Mouse (Mus musculus) left cerebral cortex, postnatal 14 days (tissue): ENCODE results near the gene Cx3cr1. TPM values are rescaled to one million over a fixed set of nuclear protein-coding genes. Genes with fewer than 3 reads are reported as not detected.

Source experiments
- DNase-seq, 2 experiments: peaks; one replicate each; pipeline ENCODE4 v3.0.0; 2021 to 2022; ENCODE audit warnings: low spot score in 2 of 2, mixed read lengths in 1 of 2
- intact Hi-C: fragments of 180-260 bp; cut with DNase I; formaldehyde crosslinking; loops from one replicate; pipeline ENCODE4 v1.15.1; 2025
- total RNA-seq, 2 experiments: library from RNA; stranded (reverse); gene quantifications; 2 replicates each; pipeline ENCODE4 v1.2.3; 2021

Gene Cx3cr1
- total RNA-seq, 2 experiments from 2014 or later, result 34.9 to 36.7 TPM

DNA sequence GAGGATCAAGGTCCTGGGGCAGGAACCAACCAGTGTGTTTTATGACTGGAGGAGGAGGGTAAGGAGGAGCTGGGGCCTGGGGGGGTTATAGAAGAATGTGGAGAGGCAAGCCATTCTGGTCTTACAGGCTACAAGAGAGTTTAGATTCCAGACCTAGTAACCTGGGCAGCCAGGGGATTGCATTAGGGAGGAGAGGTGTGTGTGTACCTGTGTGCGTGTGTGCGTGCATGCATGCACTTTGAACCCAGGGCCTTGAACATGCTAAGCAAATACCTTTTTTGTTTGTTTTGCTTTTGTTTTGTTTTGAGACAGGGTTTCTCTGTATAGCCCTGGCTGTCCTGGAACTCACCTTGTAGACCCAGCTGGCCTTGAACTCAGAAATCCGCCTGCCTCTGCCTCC lies 59.8 kb downstream of the Cx3cr1 start:
- intact Hi-C loops, result loop anchor here (2.0 to 5.0 kb wide), 2 partner anchors 27 to 48 kb away; no protein-coding TSS in a partner anchor
- no peak for DNase-seq

DNA sequence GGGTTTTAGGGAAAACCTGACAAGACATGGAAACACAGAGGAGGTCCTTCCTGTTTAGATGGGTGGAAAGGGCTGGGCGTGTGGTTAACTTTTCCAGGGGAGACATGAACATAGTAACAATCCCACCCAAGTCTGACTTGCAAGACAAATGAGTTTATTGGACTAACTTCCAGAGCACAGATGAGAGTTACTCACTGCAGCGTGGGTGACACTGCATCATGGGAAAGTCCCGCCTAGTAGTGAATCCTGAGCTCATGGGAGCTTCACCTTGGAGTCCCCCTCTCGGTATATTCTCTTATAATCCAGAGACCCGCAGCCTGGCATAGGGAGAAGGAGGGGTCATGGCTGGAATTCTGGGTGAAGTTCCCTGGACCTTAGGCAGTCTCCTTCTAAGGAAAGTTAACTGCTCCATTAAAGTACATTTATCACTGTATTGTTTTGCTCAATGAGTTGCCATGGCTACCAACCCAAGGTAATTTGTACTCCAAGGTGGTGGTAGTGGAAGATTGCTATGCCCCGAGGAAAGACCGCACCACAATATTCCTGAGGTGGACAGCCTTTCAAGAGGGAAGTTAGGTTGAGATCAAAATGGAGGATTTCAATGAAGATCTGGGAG lies 60.3 kb downstream of the Cx3cr1 start:
- intact Hi-C loops, result no loop called here
- DNase-seq, result no peak

DNA sequence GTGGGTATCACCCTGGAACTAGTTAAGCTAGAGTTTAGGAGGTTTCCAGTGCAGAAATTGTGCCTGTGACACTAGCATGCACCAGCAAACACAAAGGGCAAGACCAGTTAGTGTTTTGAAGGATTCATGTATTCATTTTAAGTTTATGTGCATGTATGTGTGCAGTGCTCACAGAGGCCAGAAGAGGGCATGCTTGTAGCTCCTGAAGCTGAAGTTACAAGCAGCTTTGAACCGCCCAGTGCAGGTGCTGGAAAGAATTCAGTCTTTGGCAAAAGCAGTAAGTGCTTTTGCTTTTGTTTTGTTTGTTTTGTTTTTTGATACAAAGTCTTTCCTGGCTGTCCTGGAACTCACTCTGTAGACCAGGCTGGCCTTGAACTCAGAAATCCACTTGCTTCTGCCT lies 61.8 kb downstream of the Cx3cr1 start:
- DNase-seq, result no peak
- intact Hi-C loops, result no loop called here

GRCm38 (mm10) chr9:120005936-120006335 lies 63.7 kb downstream of the Cx3cr1 start:
- no peak for DNase-seq
- intact Hi-C loops, result no loop called here

DNA sequence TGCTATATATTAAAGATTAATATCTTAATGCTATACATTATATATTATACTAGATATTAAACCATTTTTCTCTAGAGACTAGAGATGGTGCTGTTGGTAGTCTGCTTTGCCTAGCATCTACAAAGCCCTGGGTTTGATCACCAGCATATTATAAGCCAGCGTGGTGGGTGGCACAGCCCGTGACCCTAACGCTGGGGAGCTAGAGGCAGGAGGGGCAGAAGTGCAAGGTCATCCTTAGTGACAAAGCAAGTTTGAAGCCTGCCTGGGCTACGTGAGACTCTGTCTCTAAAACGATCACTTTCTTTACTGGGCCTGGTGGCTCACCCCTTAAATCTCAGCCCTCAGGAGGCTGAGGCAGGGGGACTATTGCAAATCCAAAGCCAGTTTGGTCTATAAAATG lies 66.8 kb downstream of the Cx3cr1 start:
- intact Hi-C loops, result no loop called here
- no peak for DNase-seq

GRCm38 (mm10) chr9:120001945-120002725 lies 67.5 kb downstream of the Cx3cr1 start:
- intact Hi-C loops, result no loop called here
- DNase-seq, result peak; percentile 62 to 67

DNA sequence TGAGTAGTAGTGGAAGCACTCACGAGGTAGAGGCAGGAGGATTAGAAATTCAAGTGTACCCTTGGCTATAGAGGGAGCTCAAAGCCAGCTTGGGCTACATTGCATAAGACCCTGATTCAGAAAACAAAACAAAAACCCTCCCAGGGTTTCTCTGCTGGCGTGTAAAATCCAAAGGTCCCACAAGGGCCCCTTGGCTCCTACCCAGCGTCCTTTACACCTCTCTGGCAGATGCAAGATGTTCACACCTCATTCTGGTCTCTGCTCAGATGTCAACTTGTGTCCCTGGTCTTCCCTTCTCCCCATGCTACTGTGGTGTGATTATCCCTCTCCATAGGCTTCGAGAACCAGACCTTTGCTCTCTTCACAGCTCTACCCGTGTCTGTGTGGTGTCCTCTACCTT lies 68.9 kb downstream of the Cx3cr1 start:
- DNase-seq, result no peak
- intact Hi-C loops, result no loop called here

GRCm38 (mm10) chr9:119999636-120000035 lies 70.0 kb downstream of the Cx3cr1 start:
- intact Hi-C loops, result no loop called here
- no peak for DNase-seq

- intact Hi-C loops, result no loop called here
- DNase-seq, result no peak
These were observed 70.9 kb downstream of the Cx3cr1 start for GRCm38 (mm10) chr9:119998776-119999175.

DNA sequence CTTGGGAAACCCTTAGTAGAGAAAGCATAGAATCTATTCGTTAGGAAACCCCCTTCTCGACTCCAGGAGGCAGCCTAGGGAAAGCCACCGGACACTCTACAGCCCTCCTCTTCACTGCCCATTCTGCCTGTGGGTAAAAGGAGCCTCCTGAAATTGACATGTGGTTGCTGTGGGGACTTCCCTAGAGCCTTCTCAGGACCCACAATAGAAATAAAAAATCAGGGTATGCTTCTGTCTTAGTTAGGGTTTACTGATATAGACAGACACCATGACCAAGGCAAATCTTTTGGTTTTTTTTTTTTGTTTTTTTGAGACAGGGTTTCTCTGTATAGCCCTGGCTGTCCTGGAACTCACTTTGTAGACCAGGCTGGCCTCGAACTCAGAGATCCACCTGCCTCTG lies 73.6 kb downstream of the Cx3cr1 start:
- intact Hi-C loops, result no loop called here
- no peak for DNase-seq

DNA sequence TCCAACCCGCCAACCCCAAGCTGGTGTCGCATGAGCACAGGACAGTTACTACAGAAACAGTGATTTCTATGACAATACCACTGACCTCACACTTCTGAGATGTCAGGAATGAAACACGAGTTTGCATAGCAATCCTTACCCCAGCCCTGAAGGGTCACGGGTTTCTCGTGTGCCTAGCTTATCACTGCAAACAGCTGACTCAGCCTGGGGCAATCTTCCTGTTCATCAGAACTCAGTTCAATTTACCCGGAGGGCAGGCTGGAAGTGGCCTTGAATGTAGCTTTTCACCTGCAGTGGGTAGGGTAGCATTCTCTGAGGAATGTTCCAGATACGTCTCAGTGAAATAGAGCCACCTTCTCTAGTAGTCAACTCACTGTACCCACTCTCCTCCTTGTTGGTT lies 75.5 kb downstream of the Cx3cr1 start:
- no peak for DNase-seq
- intact Hi-C loops, result no loop called here

DNA sequence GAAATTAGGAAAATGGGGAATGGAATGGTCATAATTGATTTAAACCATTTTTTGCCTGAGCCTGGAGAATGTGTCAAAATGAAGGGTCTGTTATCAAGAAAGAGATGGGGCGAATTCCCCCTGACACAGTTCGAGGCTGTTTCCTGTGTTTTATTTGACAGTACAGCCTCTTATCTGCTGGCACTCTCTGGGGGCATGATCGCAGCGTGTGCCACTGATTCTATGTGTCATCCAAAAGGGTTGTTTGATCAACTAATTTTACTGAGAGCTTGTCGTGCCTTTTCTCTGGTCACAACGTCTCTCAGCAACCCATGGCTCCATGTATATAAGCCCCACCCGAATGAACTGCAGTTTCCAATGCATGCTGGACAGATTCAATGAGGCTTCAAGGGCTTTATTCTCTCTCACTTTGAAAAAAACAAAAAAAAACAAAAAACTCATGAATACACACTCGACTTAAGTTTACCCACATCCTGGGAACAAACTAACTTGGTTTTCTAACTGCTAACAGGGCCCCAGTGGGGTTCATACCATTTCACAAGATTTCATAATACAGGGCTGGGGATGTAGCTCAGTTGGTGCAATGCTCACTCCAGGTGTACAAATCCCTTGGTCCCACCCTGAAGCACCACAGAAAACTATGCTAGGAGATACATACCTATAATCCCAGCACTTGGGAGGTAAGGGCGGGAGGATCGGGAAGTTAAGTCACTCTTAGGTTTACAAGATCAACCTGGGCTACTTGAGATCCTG lies 76.4 kb downstream of the Cx3cr1 start:
- DNase-seq, result no peak

DNA sequence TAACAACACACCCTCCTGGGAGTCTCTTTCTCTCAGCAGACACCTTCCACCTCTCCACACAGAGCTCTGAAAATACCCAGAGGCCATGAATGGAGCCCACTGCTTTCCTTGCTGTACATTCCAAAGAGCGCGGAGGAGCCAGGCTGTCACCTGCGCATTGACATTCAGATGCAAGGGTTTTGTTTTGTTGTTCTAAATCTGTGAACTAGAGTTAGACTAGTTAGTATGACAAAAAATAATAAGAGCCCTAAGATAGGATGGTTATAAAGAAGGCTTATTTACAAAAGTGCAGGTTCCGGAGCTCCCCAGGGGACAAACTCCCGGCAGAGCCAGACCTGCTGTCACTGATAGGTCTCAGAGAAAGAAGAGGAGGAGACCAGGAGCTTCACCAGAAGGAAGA lies 78.4 kb downstream of the Cx3cr1 start:
- intact Hi-C loops, result no loop called here
- no peak for DNase-seq

More for the DNA sequence above, 76.4 kb downstream of the Cx3cr1 start:
- intact Hi-C loops, result no loop called here

DNA sequence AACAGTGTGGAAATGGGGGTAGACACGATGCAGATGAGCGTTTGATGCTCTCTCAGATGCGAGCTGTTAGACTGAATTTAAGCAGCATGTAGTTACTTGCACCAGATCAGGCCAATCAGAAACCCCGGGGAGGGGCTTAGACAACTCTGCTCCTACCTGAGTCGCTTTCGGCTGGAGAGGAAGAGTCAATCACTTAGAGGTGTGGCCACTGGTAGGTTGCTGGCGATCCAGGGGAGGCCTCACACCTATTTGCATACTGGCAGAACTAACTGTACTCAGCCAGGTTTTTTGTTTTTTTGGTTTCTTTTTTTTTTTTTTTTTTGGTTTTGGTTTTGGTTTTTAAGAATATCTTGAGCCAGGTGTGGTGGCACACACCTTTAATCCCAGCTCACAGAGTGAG lies 81.4 kb downstream of the Cx3cr1 start:
- intact Hi-C loops, result no loop called here

GRCm38 (mm10) chr9:119985881-119986574 lies 83.7 kb downstream of the Cx3cr1 start:
- no peak for DNase-seq
- intact Hi-C loops, result no loop called here

More for the DNA sequence above, 81.4 kb downstream of the Cx3cr1 start:
- DNase-seq, result no peak

- DNase-seq, result no peak
These were observed 85.1 kb downstream of the Cx3cr1 start, which contains the start of gene Csrnp1 for GRCm38 (mm10) chr9:119984536-119985011. Csrnp1 (minus strand) TSS chr9:119984658.

GRCm38 (mm10) chr9:119983585-119984535 lies 85.8 kb downstream of the Cx3cr1 start:
- DNase-seq, result peak; percentile 69 to 85
- intact Hi-C loops, result loop anchor here (2.0 kb wide), 1 partner anchor 27 kb away; no protein-coding TSS in a partner anchor

More at GRCm38 (mm10) chr9:119984536-119985011, 85.1 kb downstream of the Cx3cr1 start, which contains the start of gene Csrnp1:
- intact Hi-C loops, result no loop called here

DNA sequence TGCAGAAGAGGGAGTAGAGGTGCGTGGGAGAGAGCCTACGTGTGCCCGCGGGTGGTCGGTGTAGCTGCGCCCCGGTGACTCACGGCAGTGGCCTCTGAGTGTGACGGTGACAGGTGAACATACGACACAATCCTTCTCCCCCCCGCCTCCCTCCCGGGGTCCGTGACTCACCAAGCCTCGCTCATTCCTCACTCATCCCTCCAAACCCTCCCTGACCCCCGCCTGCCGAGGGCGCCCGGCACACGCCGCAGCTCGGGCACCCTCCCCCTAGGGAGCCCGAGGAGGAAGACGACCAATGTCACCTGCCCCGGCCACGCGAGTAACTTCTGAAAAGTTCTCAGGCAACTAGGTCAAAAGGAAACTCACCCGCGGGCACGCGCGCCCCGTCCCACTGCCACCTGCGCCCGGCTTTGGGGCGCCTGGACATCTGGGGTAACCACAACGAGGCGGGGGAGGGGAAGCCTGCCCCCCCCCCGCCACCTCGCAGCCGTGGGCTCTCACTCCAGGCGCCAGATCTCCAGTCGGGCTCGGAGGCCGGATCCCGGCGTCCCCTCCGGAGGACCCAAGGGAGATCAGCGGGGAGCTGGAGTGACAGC lies 86.6 kb downstream of the Cx3cr1 start:
- peak in 1 of 2 experiments; percentile 35 for DNase-seq
- intact Hi-C loops, result loop anchor here (2.0 kb wide), 1 partner anchor 28 kb away; no protein-coding TSS in a partner anchor
